Mouse (Mus musculus): Measurements from ENCODE around the gene Acsbg1.

DNA sequence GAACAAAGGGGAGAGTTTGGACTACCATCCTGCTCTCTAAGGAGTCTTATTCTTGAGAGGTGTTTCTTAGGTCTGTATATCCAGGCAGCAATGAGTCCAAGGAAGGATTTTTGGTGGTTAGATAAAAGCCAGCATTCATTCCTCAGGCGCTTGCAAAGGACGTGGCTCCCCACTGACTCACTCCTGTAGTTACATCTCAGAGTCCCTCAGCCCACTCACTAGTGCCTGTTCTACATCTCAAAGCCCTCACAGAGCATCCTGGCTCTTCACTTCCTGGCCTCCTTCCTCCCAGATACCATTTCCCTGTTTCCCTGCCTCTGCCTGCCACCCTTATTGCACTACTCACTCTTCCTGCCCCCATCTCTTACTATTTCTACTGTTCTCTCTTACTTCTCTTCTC is 59.3 kb downstream of the Acsbg1 start:
- no peak for TF ChIP-seq CTCF (IDR thresholded peaks at IDR 0.05; ENCODE audit: low read depth, low read length)
- no peak for TF ChIP-seq POLR2A (IDR thresholded peaks at IDR 0.05; ENCODE audit: extremely low read depth, insufficient read depth, low read length)

Data from liver, adult 2 months (tissue).